Mouse (Mus musculus) cerebellum, adult 2 months (tissue): Measurements from ENCODE around the gene Ncoa1.

ENCODE experiments used
- CTCF ChIP-seq: fragments of 200-500 bp; IDR thresholded peaks from 2 replicates; pipeline ENCODE4 v1.5.1; 2011; ENCODE audit warnings: low read depth, mild to moderate bottlenecking, control low read depth, low read length, moderate library complexity, borderline replicate concordance; ENCODE audit not compliant: insufficient read depth
- POLR2A ChIP-seq: fragments of 200-500 bp; IDR thresholded peaks from 2 replicates; pipeline ENCODE4 v1.6.1; 2011; ENCODE audit warnings: low read length, control low read depth, borderline replicate concordance; ENCODE audit not compliant: insufficient read depth

- TF ChIP-seq POLR2A (no peak), CTCF (no peak)
Observed at GRCm38 (mm10) chr12:4462420-4462819, 14.6 kb downstream of the Ncoa1 start.
